In the genomic region with DNA sequence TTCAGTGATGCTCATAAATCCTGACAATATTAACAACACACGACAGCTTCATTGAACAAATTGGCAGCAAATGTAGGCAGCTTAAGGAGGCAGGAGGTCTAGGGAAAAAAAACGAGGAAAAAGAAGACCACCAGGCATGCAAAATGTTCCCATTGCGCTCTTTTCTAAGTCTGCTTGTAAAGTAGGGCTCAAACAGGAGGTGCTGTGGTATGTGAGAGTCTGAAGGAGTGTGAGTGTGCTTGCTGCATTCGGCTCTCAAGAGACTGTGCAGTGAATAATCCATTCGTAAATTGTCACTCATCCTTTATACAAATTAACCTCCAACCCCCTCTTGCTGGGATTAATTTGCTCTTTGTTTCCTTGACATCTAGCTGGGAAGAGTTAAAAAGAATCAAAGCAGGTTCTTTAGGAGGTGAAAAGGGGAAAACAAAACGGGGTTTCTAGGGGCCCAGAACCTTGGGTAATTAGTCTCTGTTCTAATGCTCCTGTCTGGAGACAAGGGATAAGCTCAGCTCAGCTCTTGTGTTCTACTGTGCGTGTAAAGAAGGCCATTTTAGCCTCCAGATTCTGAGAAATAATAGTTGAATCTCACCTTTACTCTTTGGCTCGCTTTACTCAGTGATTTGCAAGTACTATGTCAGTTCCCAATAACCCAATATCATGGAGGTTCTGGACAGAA, we compare ENCODE assay signal across 18 mouse cellular contexts.
A peak's percentile ranks its signal among the peaks of the same experiment; 100 is the strongest.
DNase-seq lines count a peak whose midpoint lies in the region; ATAC-seq lines count a peak whose summit lies in the region.
"Had no signal": no experiment of that assay in that cellular context is flagged by ENCODE, and none has a peak within 500 bp of the region (broad histone marks: within the 10 kb centered on the region; RNA-seq: fewer than 3 reads in every experiment).

No protein-coding gene starts in this region.

- intact Hi-C loops in left cerebral cortex, postnatal 36 days (cut with DNase I): no loop called here

- no peak overlapping the region for H3K4me2 ChIP-seq in midbrain, embryonic 14.5 days (ENCODE audit: low read length)
- no peak overlapping the region for H3K4me2 ChIP-seq in midbrain, embryonic 15.5 days
- no peak overlapping the region for H3K4me2 ChIP-seq in forebrain, embryonic 16.5 days (ENCODE audit: low read length)
- H3K4me2 ChIP-seq: embryonic facial prominence, embryonic 13.5 days; heart, embryonic 12.5 days; liver, embryonic 13.5 days had no signal

- DNase-seq in embryo, embryonic 10 days (ENCODE audit: low spot score): peak; percentile 17
- DNase-seq in embryo, embryonic 9.5 days (ENCODE audit: extremely low spot score): no peak
- peak; percentile 57 for DNase-seq in midbrain, embryonic 14.5 days
- DNase-seq in hindlimb bud, embryonic 11.5 days (ENCODE audit: extremely low spot score, low read depth, low spot score): peak; percentile 10
- no peak for DNase-seq in adrenal gland, postnatal 10 days
- no peak for DNase-seq in left cerebral cortex, postnatal 36 days (ENCODE audit: low spot score in 2 of 2)
- DNase-seq: adrenal gland, postnatal 36 days; gastrocnemius, postnatal 36 days; heart, postnatal 36 days; kidney, adult 18-20 months; kidney, postnatal 36 days; liver, embryonic 13.5 days; lung, postnatal 36 days had no signal

- H3K27ac ChIP-seq in midbrain, embryonic 14.5 days (replicated peaks; ENCODE audit: low read depth, low read length): peak overlapping the region; percentile 45; the same call in 1 of the 2 replicates
- no peak overlapping the region for H3K27ac ChIP-seq in midbrain, embryonic 15.5 days
- H3K27ac ChIP-seq in forebrain, embryonic 16.5 days (ENCODE audit: low read length): no peak overlapping the region; the same call in 1 of the 2 replicates
- H3K27ac ChIP-seq: embryonic facial prominence, embryonic 13.5 days; liver, embryonic 13.5 days had no signal

- no peaks in the 10 kb centered on the region for H3K9me3 ChIP-seq in midbrain, embryonic 14.5 days (ENCODE audit: control insufficient read depth, low read length)
- H3K9me3 ChIP-seq in midbrain, embryonic 15.5 days: no peaks in the 10 kb centered on the region
- H3K9me3 ChIP-seq in forebrain, embryonic 16.5 days (ENCODE audit: control insufficient read depth, low read length): no peaks in the 10 kb centered on the region
- H3K9me3 ChIP-seq: embryonic facial prominence, embryonic 13.5 days; heart, embryonic 12.5 days; liver, embryonic 13.5 days had no signal

- H3K27me3 ChIP-seq in midbrain, embryonic 14.5 days (ENCODE audit: control insufficient read depth, insufficient read depth, low read length): no peaks in the 10 kb centered on the region
- no peaks in the 10 kb centered on the region for H3K27me3 ChIP-seq in midbrain, embryonic 15.5 days (replicated peaks)
- H3K27me3 ChIP-seq in forebrain, embryonic 16.5 days (replicated peaks; ENCODE audit: control insufficient read depth, insufficient read depth, low read length): no peaks in the 10 kb centered on the region
- H3K27me3 ChIP-seq: CH12.LX; embryonic facial prominence, embryonic 13.5 days; heart, embryonic 12.5 days; liver, embryonic 13.5 days had no signal

- WGBS in midbrain, embryonic 14.5 days: 11% methylated on average over 8 of the region's 8 CpGs
- 13% methylated on average over 8 of the region's 8 CpGs for WGBS in midbrain, embryonic 15.5 days
- 3% methylated on average over 8 of the region's 8 CpGs for WGBS in forebrain, embryonic 16.5 days

- peaks cover 13% of the 10 kb centered on the region for H3K4me1 ChIP-seq in midbrain, embryonic 14.5 days (ENCODE audit: control insufficient read depth, insufficient read depth, low read length)
- peaks cover 5% of the 10 kb centered on the region; the same call in 1 of the 2 replicates for H3K4me1 ChIP-seq in midbrain, embryonic 15.5 days
- peaks cover 7% of the 10 kb centered on the region for H3K4me1 ChIP-seq in forebrain, embryonic 16.5 days (replicated peaks; ENCODE audit: control insufficient read depth, insufficient read depth, low read length)
- H3K4me1 ChIP-seq: embryonic facial prominence, embryonic 13.5 days; heart, embryonic 12.5 days; liver, embryonic 13.5 days had no signal

- no peak overlapping the region for H3K4me3 ChIP-seq in midbrain, embryonic 14.5 days (replicated peaks; ENCODE audit: low read depth, low read length)
- no peak overlapping the region for H3K4me3 ChIP-seq in midbrain, embryonic 15.5 days
- no peak overlapping the region for H3K4me3 ChIP-seq in forebrain, embryonic 16.5 days (replicated peaks; ENCODE audit: low read length)
- H3K4me3 ChIP-seq: embryonic facial prominence, embryonic 13.5 days; heart, embryonic 12.5 days; liver, embryonic 13.5 days had no signal

- ATAC-seq in midbrain, embryonic 14.5 days (ENCODE audit: low FRiP score, low TSS enrichment): no peak
- no peak; the same call in none of the 2 replicates for ATAC-seq in midbrain, embryonic 15.5 days (replicated peaks)
- peak; percentile 77 for ATAC-seq in forebrain, embryonic 16.5 days

- H3K36me3 ChIP-seq in midbrain, embryonic 14.5 days (ENCODE audit: control insufficient read depth, insufficient read depth, low read length): no peaks in the 10 kb centered on the region
- no peaks in the 10 kb centered on the region for H3K36me3 ChIP-seq in midbrain, embryonic 15.5 days (replicated peaks)
- no peaks in the 10 kb centered on the region for H3K36me3 ChIP-seq in forebrain, embryonic 16.5 days (ENCODE audit: control insufficient read depth, insufficient read depth)
- H3K36me3 ChIP-seq: embryonic facial prominence, embryonic 13.5 days; heart, embryonic 12.5 days; liver, embryonic 13.5 days had no signal

- no peak overlapping the region for H3K9ac ChIP-seq in midbrain, embryonic 14.5 days (replicated peaks; ENCODE audit: low read length)
- no peak overlapping the region for H3K9ac ChIP-seq in midbrain, embryonic 15.5 days
- no peak overlapping the region for H3K9ac ChIP-seq in forebrain, embryonic 16.5 days (replicated peaks; ENCODE audit: low read depth, low read length)
- H3K9ac ChIP-seq: embryonic facial prominence, embryonic 13.5 days; heart, embryonic 12.5 days; liver, embryonic 13.5 days had no signal

Comparison
In these comparisons a context has a peak if more than half of its experiments do, and no peak if none do; other contexts are left out.
1. DNase-seq: peak in embryo, embryonic 10 days (single experiment), midbrain, embryonic 14.5 days (single experiment) and hindlimb bud, embryonic 11.5 days (single experiment); none in embryo, embryonic 9.5 days (single experiment), adrenal gland, postnatal 10 days (single experiment) and left cerebral cortex, postnatal 36 days (0 of 2).